Mouse (Mus musculus) naive thymus-derived CD4-positive, alpha-beta T cell, adult 2 months (primary cell): Measurements from ENCODE around the gene Bend4.

ENCODE experiments used
- DNase-seq: peaks from one replicate; pipeline ENCODE4 v3.0.0-alpha.2; 2011; ENCODE audit warnings: low read depth

The Bend4 gene

DNA sequence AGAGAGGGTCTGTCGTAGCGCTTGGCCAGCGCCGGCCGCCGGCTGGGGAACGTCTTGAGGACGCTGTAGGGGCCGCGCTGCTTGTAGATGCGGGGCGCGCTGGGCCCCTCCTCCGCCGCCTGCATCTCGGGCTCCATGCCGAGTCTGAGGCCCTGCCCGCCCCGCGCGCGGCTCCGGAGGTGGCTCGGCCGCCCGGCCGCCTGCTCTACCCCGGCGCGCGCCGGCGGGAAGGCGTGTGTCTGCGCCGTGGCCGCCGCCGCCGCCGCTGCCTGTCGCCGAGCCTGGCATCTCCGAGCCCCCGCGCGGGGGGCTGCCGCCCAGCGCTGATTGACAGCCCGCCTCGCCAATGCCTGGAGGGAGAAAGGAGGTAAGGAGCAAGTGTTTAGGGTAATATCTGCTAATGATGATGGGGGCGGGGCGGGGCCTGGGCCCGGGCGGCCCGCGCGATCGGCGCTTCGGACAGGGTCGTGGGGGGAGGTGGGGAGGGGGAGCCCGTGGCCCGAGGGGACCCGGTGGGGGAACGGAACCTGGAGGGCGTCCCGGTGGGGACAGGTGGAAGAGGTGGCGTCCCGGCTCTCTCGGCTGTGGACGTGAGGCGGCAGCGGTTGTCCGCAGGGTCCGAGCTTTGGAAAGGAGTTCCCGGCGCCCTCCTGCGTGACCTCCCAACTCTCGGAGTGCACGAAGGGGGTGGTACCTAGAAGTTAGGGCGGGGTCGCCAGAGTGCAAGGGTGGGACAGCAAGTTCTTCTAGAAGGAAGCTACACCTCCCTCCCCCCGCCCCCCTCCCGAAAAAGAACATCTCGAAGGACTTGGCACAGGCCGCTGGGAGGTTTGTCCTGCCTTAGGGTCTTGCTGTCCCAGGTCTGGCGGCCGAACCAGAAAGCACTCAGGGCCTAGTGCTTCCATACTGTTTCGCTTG lies at the start of gene Bend4:
Gene Bend4 (minus strand): TSS at position 868 of the 918 bp plus-strand sequence.
- DNase-seq: peak; percentile 42

DNA sequence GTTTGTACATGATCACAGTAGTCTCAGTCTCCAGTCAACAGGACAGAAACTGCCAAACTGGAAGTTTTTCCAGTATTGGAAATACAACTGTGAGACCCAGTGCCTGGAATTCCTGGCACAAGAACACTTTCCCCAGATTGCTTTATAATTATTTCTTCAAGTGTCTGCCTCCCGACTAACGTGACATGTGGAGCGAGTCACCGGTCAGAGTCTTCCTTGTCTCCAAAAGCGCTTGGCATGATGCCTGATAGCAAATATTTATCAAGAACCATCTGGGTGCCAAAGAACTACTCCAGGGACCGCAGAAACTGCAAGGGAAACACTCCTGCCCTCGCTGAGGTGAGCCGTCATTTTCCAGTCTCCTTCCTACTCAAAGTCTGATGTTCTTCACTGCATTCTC lies 45.6 kb upstream of the Bend4 start:
- DNase-seq: no peak

DNA sequence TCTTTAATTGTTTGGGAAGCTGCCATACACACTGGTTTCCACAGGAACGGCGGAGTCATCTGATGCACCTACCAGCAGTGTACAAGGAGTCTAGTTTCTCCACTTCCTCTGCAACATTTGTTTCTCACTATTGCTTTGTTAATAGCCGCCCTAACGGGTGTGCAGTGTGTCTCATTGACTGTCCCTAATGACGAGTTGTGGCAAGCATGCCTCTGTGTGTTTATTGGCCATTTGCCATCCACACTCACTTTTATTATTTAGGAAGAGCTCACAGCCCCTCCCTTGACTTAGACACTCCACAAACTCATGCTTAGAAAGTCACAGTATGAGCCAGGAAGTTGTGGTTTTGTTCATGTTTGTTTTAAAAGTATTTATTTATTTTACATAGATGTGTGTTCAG lies 45.0 kb upstream of the Bend4 start:
- no peak for DNase-seq

DNA sequence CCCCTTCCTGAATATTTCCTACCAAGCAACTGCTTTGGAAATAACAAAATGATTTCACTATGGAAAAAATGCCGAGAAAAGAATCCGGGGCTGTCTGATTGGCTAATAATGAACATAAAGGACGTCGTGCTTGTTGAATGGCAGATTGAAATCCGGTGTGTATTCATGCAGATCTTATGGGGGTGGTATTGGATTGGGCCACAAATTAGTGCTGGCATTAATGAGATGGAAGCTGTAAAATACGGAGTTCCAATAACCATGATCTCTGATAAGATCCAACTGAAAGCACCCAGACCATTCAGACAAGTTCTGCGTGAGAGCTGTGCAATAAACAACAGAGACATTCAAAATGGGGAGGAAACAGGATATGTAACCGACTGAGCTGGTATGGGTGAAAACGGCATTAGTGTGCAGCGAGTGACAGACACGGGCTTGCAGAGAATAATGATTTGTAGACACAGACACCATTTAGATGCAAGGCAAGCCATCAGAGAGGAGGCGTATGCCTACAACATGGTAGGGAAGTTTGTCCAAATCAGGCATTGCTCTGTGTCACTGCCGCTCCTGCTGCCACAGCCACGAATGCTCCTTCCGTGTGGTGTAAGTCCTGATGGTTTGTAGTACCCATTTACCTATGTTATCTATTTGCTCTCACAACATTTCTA lies 38.9 kb upstream of the Bend4 start:
- DNase-seq: no peak

DNA sequence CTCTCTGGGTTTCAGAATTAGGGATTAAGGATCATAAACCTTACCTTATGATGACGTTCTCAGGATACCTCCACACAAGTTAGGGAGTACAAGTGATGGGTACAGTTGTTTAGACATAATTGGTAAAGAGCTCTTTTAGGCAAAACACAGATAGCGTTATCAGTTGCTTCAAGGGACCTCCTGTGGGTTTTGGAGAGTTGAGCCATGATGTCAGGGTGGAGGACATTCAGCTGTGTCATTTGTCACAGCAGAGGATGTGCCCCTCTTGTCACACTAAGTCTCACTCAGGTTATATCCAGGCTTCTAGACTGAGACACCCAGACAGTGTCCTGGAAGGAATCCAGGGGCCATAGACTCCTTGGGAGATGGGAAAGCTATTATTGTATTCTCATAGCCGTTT lies 36.8 kb upstream of the Bend4 start:
- DNase-seq: no peak

DNA sequence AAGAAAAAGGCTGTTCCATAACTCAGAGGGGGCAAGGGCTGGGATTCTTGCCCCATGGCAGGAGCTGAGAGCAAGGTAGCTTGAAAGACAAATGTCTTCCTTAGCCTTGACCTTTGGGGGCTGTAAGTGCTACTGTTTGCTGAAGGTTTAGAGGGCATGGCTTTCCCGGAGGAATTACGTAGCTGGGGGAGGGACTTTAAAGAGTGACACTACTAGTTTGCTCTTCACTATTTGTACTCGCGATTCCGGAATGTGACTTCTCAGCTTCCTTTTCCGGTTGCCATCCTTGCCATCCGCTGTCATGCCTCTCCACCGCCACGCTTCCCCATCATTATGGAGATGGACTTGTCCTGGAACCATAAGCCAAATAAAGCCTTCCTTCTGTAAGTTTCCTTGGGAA lies 35.5 kb upstream of the Bend4 start:
- no peak for DNase-seq

DNA sequence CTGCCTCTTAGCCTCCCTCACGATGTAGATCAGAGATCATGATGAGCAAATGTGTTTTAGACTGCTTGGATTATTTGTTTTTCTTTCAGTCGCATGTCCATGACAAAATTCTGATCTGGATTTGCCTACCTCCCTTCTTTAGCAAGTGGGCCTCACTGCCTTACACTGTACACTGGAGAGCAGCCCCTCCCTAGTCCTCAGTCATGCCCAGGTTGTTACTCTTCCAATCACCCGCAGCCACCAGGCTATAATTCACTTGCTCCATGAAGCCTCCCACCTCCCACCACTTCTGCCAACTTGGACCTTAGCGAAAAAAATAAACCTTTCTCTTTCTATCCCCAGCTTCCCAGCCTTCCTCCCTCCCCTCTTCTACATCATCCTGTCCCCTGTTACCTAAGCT lies 34.2 kb upstream of the Bend4 start:
- DNase-seq: no peak

DNA sequence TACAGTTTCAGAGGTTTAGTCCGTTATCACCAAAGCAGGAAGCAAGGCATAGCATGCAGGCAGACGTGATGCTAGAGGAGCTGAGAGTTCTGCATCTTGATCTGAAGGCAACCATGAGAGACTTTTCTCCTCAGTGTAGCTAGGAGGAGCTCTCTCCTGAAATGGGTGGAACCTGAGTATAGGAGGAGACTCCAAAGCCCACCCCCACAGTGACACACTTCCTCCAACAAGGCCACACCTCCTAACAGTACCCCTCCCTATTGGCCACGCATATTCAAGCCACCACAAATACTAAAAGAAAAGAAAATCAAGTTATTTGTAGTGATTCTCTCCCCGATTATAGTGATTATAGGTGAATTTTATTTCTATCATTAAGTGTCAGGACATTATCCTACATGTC lies 28.7 kb upstream of the Bend4 start:
- DNase-seq: no peak

DNA sequence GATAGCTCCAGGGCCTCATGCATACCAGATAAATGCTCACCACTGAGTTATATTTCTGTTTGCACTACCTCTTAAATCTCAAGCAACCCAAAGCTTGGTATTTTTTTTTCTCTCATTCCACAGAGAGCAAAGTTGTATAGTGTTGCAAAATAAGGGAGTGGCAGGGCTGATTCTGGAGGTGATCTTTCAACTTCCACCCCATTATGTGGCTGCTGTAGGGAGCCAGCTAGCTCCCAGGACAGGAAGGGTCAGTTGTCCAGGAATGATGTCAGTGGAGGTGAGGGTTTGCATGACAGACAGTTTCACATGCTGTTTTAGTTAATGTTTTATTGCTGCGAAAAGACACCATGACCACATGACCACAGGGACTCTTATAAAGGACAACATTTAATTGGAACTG lies 26.2 kb upstream of the Bend4 start:
- DNase-seq: no peak

DNA sequence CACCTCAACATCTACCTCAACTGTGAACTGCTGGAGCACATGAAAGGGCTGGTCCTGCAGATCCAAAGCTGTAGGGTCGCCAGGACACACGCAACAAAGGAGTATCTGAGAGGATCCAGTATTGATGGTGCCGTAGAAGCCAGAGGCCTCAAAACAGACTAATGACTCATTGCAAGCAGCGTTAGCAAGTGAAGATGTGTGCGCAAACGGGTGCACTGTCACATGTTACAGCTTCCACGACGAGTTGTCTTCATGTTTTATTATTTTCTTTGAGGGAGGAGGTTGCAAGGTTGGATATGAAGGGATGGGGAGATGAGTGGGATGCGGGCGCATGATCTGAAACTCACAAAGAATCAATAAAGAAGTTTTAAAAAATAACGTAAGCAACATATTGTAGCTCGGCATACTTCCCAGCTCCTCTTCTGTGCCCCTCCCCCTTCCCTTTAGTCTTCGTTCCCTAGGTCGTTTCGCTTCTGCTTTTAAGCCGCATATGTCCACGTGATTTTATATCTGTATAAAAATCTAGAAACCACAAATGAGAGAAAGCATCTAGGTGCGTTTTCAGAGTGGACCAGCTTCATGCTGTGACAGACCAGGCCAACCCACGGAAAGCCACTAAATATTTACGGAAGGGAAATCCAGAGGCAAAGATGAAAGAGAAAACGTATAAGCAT lies 22.0 kb upstream of the Bend4 start:
- peak; percentile 43 for DNase-seq

DNA sequence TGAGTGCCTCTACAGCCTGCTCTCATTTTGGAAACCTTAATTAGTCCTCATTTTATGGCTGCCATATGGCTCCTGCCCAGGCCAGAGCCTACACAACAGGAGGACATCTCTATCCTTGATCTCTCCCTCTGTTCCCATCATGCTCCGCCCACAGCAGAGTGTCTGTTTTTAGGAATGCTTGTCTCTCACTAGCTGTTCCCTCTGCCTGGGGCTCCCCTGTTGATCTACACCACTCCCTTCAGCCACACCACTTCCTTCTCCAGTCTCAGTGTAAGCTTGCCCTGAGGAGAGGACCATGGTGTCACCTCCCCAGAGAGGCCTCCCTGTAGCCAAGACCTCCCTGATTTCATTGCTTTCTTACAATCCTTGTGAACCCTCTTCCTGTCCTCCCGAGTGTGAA lies 18.4 kb upstream of the Bend4 start:
- DNase-seq: no peak

DNA sequence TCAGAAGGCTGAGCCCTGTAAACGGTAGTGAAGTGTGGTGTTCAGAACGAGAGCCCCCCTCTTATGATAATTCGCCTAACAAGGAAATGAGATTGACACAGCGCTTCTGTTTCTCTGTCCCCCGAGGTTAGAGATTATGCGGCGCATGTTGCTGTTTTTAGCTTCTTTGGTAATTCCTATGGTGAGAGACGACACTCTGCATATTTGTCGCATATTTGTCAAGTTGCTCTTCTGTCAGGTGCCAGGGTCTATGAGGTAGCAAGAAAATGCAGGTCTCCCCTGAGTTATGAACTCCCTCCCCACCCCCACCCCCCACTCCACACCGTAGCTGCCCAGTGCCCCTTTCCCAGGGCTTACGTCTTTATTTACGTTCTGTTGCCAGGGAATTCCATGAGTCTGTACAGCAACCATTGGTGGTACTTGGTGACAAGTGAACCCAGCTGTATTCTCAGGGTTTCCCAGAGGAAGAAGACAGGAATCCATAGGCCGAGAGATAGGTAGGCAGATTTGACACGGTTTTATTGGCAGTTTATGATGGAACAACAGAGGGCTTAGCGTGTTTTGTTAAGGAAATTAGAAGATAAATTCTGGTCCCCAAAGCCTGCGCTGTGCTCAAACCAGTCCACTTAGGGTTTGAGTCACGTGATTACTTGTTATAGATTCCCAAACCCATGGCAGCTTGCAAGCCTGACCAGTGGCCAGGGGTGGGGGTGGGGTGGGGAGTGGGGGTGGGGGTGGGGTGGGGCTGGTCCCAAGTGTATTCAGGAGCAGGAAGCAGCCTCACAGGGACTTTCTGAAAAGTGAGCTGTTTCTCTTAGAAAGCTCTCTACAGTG lies 16.3 kb upstream of the Bend4 start:
- DNase-seq: no peak

DNA sequence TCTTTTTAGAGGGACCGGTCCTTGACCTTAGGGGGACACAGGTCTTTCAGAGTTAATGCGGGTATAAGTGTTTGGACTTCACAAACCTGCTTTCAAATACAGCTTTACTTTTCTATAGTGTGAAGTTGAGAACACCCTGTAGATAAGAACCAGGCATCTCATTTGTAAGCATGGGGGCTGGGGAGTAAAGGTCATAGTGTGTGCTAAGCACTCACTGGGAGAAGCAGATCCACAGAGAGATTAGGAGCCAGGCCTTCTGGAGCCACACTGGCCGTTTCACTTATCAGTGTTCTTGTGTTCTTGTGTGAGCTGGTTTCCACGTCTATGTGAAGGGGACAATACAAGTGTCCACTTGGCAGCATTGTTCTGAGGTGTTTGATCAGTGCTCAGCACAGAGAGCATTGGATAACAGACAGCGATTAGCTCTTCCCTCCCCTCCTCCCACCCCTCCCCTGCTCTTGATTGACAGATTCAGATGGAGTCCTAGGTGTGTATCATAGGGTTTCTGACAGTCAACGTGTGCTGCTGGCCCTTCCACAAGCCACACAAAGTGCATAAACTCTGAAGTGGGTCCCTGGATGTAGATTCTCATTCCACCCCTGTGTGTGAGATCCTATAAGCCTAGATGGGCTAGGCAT lies 14.8 kb upstream of the Bend4 start:
- DNase-seq: no peak

DNA sequence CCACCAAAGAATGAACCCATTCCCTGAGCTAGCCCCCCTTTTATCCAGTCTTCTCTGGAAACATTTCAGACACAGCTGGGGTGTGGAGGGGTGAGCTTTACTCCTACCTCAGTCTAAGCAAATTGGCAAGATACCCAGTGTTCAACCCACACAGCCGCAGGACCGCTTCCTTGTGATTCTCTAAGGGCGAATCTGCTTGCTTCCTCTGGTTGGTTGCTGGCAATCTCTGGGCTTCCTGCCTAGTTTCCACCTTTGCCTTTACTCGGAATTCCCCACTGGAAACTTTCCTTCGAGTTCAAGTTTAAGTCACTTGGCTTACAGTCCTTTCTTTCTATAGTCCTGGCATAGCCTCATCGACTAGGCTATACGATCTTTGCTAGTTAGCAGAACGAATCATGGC lies 12.5 kb upstream of the Bend4 start:
- DNase-seq: no peak

DNA sequence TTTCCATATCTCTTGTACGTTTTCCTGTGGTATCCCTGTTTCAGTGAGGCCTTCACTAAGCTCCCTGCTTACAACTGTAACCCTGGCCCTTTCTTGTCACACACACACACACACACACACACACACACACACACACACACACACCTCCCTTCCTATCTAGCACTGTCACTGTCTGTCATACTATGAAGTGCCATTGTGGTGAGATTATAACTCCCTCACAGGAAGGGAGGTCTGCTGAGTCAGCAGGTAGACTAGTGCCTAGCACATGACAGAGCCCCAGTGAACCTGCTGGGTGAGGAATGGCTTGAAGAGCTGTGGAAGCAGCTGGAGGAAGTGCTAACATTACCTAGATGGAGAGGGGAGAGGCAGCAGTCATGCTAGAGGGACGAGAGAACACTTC lies 9.3 kb upstream of the Bend4 start:
- DNase-seq: no peak

DNA sequence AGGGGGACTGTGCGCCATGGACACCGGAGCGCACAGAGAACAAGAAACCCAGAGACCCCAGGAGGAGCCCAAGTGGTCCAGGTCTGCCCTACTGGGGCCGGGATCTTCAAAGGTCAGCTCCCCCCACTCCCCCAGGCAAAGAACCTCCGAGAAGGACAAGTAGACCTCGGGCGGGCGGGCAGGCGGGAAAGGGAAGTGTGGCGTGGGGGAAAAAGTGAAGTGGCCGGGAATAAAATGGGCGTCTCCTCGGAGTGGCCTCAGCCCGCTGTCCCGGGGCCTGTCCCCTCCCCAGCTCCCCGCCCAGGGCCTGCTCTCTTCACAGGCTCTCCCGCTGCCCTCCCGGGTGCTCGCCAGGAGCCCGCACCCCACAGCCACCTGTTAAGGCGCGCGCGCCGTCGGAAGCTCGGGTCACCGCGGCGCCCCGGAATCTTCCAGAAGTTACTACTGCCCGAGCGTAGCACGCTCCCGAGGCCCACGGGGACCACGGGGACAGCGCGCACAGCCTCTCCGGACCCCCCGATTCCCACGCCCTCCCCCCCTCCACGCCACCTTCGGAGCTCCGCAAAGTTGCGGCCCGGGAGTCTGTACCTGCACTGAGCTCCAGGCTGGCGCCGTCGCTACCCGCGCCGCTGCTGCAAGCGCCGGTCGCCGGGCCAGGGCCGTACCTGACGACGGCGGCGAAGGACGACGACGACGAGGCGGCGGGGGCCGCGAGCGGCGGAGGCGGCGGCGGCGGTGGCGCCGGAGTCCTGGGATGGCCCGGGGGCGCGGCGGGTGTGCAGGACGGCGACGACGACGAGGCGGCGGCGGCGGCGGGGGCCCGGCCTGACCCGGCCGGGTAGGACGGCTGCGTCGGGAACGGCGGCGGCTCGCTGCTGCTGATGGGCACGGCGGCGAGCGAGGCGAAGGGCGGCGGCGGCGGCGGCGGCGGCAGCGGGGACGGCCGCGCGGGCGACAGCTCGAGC lies 1.4 kb downstream of the Bend4 start:
- no peak for DNase-seq

DNA sequence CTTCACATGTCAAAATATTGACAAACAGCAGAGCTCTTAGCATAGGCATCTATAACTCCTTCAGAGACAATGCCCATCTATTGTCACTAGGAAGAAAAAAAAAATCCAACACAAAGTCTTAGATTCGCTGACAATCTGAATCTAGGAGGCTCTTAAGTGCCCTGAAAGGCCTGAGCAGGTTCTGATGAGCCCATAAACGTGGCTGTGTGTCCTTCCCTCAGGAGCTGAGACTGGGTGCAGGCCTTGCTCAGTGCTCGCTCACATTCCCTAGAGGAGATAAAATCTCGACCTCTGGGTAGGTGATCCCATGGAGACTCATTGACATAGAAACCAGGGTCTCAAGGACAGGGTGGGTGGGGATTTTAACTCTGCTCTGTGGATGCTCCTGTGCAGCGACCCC lies 2.1 kb downstream of the Bend4 start:
- DNase-seq: no peak

DNA sequence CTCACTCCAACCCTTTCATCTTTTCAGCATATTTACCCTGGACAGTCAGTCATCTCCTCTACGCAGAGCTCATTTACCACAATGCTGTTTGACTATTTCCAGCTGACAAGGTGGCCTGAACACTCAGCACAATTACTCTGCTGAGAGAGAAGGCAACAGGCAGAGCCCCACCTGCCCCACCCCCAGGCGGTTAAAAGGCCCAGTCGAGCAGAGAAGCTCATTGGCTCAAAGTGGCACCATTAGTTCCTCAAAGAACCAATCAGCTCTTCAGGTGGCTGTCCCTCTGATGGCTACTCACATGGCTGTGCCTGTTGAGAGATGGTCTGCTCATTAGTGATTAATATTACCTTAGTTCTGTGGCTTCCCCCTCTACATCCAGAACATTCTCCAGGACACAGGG lies 3.5 kb downstream of the Bend4 start:
- DNase-seq: no peak

DNA sequence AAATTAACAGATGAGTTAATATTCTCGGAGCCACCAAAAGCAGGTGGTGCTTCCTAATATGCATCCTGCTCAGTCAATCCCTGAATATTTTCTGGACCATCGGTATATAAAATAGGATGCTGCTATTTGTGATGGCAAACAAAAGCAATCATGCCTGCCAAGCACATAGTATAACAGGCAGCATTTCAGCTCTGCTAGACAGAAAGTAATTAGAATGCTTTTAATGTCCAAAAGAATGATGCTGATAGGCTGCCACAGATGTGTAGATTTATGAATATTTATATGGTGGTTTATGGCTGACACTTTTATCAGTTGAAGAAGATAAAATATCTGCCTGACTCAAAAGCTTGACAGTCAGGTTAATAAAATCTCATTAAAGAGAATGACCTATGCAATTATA lies 4.1 kb downstream of the Bend4 start:
- DNase-seq: no peak

DNA sequence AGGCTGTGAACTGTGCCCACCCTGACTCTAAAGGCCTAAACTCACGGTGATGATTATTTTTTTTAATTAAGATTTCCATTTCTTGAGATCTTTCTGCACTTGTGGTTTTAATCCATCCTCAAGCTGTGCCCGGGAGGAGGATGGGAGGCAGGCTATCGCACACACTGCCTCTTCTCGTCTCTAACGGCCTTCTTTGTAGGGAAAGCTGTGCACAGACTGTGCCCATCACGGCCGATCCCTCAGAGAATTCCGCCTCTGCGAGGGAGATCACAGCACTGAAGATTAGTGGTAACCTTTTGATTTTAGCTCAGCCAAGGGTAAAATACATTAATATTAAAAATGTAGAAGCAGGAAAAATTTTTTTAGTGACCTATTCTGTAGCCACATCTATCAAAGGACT lies 4.8 kb downstream of the Bend4 start:
- DNase-seq: no peak
